Mouse (Mus musculus) MEL-GATA-1-ER (cell line): ENCODE measurements around the gene Tbc1d22a.
A peak's percentile ranks its signal among the peaks of the same experiment; 100 is the strongest.

Experiments used
- DNase-seq: peaks from one replicate; pipeline ENCODE4 v3.0.0-alpha.2; 2012; ENCODE audit warnings: low read depth; ENCODE audit errors: extremely low read depth

Gene Tbc1d22a

GRCm38 (mm10) chr15:86277428-86277827, 63.2 kb downstream of the Tbc1d22a start:
- DNase-seq: no peak

- no peak for DNase-seq
Observed at GRCm38 (mm10) chr15:86279059-86279974, 65.1 kb downstream of the Tbc1d22a start.

- no peak for DNase-seq
Observed at GRCm38 (mm10) chr15:86280137-86280536, 65.9 kb downstream of the Tbc1d22a start.

- peak; percentile 3 for DNase-seq
Observed at GRCm38 (mm10) chr15:86283238-86283637, 69.0 kb downstream of the Tbc1d22a start.

- no peak for DNase-seq
Observed at GRCm38 (mm10) chr15:86285296-86285695, 71.0 kb downstream of the Tbc1d22a start.

GRCm38 (mm10) chr15:86290074-86290473, 75.8 kb downstream of the Tbc1d22a start:
- DNase-seq: no peak

- DNase-seq: no peak
Observed at GRCm38 (mm10) chr15:86292288-86292687, 78.0 kb downstream of the Tbc1d22a start.

GRCm38 (mm10) chr15:86294426-86294825, 80.2 kb downstream of the Tbc1d22a start:
- DNase-seq: no peak

GRCm38 (mm10) chr15:86295722-86296288, 81.5 kb downstream of the Tbc1d22a start:
- no peak for DNase-seq

- no peak for DNase-seq
Observed at GRCm38 (mm10) chr15:86297281-86297680, 83.0 kb downstream of the Tbc1d22a start.

GRCm38 (mm10) chr15:86303876-86304275, 89.6 kb downstream of the Tbc1d22a start:
- DNase-seq: no peak

- no peak for DNase-seq
Observed at GRCm38 (mm10) chr15:86304861-86305260, 90.6 kb downstream of the Tbc1d22a start.

- DNase-seq: no peak
Observed at GRCm38 (mm10) chr15:86305290-86305689, 91.0 kb downstream of the Tbc1d22a start.

GRCm38 (mm10) chr15:86309213-86309829, 95.1 kb downstream of the Tbc1d22a start:
- DNase-seq: no peak

- no peak for DNase-seq
Observed at GRCm38 (mm10) chr15:86320803-86321510, 106.7 kb downstream of the Tbc1d22a start.

GRCm38 (mm10) chr15:86326341-86326740, 112.1 kb downstream of the Tbc1d22a start:
- no peak for DNase-seq

- DNase-seq: no peak
Observed at GRCm38 (mm10) chr15:86329911-86330310, 115.7 kb downstream of the Tbc1d22a start.

GRCm38 (mm10) chr15:86330454-86330853, 116.2 kb downstream of the Tbc1d22a start:
- DNase-seq: no peak

- no peak for DNase-seq
Observed at GRCm38 (mm10) chr15:86331501-86332245, 117.4 kb downstream of the Tbc1d22a start.

- DNase-seq: no peak
Observed at GRCm38 (mm10) chr15:86333176-86333575, 118.9 kb downstream of the Tbc1d22a start.

GRCm38 (mm10) chr15:86333606-86334005, 119.3 kb downstream of the Tbc1d22a start:
- no peak for DNase-seq
